Mouse (Mus musculus): Measurements from ENCODE around the gene Rpl7a.

DNA sequence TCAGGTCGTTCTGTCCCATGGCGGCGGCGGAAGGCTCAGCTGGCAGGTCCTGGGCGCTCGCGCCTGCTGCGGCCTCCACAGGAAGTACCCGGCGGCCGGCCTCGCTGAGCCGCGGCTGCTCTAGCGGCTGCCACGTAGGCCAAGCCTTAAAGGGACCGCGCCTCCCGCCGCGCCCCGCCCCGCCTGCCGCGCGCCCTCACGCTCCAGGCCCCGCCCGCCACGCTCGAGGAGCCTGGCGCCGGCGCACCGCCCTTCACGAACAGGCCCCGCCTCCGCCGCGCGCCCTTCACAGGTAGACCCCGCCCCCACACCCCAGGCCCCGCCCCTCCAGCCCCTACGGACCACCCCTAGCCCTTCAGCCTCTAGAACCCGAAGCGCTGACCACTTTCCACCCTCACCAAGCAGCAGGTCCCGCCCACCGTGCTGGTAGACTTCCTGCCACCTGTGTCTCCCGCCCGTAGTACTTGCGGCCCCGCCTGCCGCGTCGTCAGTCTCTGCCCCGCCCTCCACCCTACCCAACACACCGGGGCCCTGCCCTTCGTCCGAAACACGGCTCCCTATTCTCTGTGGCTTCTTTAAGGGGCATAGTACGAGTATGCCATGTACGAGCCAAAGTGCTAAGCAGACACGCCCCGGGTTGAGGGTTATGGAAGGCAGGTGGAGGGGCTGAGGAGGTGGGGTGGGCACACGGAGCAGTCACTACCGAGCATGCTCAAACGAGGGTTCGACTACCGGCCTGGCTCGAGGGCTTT lies 22.9 kb downstream of the Rpl7a start, which contains the start of the genes Surf4 and Stkld1:
- TF ChIP-seq MYC (IDR thresholded peaks at IDR 0.05; ENCODE audit: low read depth, low read length) = no peak
- no peak for TF ChIP-seq GABPA (IDR thresholded peaks at IDR 0.05; ENCODE audit: insufficient replicate concordance, low read depth, low read length)
- no peak for TF ChIP-seq CTCF (conservative IDR thresholded peaks at IDR 0.05 in 1 of 2, IDR thresholded peaks at IDR 0.05 in 1 of 2; ENCODE audit: low read depth in 2 of 2, low read length in 2 of 2)
- TF ChIP-seq MAX (IDR thresholded peaks at IDR 0.05; ENCODE audit: low read length) = no peak
- peak; percentile 88 for TF ChIP-seq POLR2A (IDR thresholded peaks at IDR 0.05; ENCODE audit: low read depth, low read length)
- no peak for TF ChIP-seq BHLHE40 (IDR thresholded peaks at IDR 0.05; ENCODE audit: low read depth, low read length)
- peak; percentile 77 for TF ChIP-seq NRF1 (IDR thresholded peaks at IDR 0.05; ENCODE audit: low read depth, low read length)
- TF ChIP-seq EP300 (IDR thresholded peaks at IDR 0.05; ENCODE audit: low read length) = no peak
- TF ChIP-seq MEF2A (IDR thresholded peaks at IDR 0.05; ENCODE audit: borderline replicate concordance, low read depth, low read length) = peak; percentile 40; the same call in 1 of the 2 replicates
- peak; percentile 66 for TF ChIP-seq ELF1 (IDR thresholded peaks at IDR 0.05; ENCODE audit: low read depth, low read length)
- TF ChIP-seq USF1 (IDR thresholded peaks at IDR 0.05; ENCODE audit: low read depth, low read length) = no peak
- TF ChIP-seq ZKSCAN1 (IDR thresholded peaks at IDR 0.05; ENCODE audit: borderline replicate concordance, low read depth, low read length) = no peak
- TF ChIP-seq SMC3 (IDR thresholded peaks at IDR 0.05; ENCODE audit: low read depth, low read length) = no peak
